Mouse (Mus musculus): ENCODE measurements around the gene Ndufa11. TPM values are rescaled to one million over a fixed set of nuclear protein-coding genes. Genes with fewer than 3 reads are reported as not detected.

The Ndufa11 gene
- polyA plus RNA-seq, 1 experiment from 2014 or later: 426 TPM

DNA sequence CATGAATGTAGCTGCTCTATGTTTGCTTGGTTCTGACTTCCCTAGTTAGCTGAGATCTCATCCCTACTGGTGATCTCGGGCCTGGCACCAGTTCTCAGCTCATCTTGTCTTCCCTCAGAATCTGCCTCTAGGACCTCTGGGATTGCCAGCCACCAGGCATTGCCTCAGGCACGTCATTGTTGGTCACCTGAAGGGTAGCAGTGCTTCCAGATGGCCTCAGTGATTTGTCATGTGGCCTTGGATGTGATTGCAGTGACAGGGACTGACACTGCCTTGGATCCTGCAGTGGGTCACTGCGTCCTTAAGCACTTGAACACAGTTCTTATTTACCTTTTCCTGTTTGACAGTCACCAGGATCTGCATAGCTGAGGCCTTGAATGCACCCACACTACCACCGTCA is 35.8 kb upstream of the Ndufa11 start:
- 68% methylated on average over 4 of the region's 4 CpGs for WGBS
- TF ChIP-seq EP300 (IDR thresholded peaks at IDR 0.05) (no peak), CTCF (IDR thresholded peaks at IDR 0.05) (no peak)
- Histone ChIP-seq H3K9ac (replicated peaks; ENCODE audit: low read depth) (no peak overlapping the region), H3K4me3 (ENCODE audit: low read depth, low read length) (no peak overlapping the region), H3K27ac (ENCODE audit: low read length) (no peak overlapping the region), H3K36me3 (ENCODE audit: insufficient read depth, low read length) (peaks cover 17% of the 10 kb centered on the region), H3K4me1 (ENCODE audit: insufficient read depth, low read depth, low read length) (no peaks in the 10 kb centered on the region), H3K27me3 (replicated peaks; ENCODE audit: insufficient read depth, low read length) (no peaks in the 10 kb centered on the region), H3K4me2 (replicated peaks; ENCODE audit: low read depth, low read length) (no peak overlapping the region), H3K9me3 (ENCODE audit: low read length) (no peaks in the 10 kb centered on the region)
- ATAC-seq: no peak
- DNase-seq (ENCODE audit: low spot score): no peak

DNA sequence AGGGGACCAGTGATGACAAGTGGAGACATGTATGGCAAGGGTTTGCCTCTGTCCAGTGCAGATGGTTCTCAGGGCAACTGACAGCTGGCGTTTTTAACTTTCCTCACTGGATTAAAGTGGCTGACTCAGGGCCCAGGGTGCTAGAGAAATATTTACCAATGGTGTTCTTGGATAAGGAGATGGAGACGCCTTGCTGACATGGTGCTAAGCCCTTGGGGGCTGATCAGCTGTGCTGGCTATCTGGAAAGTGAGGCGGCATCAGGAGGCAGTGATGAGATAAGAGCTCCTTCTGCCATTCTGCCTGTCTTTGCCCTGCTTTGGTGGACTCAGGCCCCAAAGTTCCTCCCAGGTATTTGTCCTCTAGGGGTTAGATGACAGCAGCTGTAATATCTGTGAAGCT is 34.7 kb upstream of the Ndufa11 start:
- Histone ChIP-seq H3K4me3 (ENCODE audit: low read depth, low read length) (no peak overlapping the region), H3K4me1 (ENCODE audit: insufficient read depth, low read depth, low read length) (no peaks in the 10 kb centered on the region), H3K27ac (ENCODE audit: low read length) (no peak overlapping the region), H3K4me2 (replicated peaks; ENCODE audit: low read depth, low read length) (no peak overlapping the region), H3K9me3 (ENCODE audit: low read length) (no peaks in the 10 kb centered on the region), H3K9ac (replicated peaks; ENCODE audit: low read depth) (0 out of 2 replicates have a peak overlapping the region, but pooled peaks have one; percentile 8), H3K36me3 (ENCODE audit: insufficient read depth, low read length) (peaks cover 21% of the 10 kb centered on the region), H3K27me3 (replicated peaks; ENCODE audit: insufficient read depth, low read length) (no peaks in the 10 kb centered on the region)
- TF ChIP-seq EP300 (IDR thresholded peaks at IDR 0.05) (no peak), CTCF (IDR thresholded peaks at IDR 0.05) (no peak)
- WGBS: 43% methylated on average over 3 of the region's 3 CpGs
- ATAC-seq (no peak), DNase-seq (ENCODE audit: low spot score) (no peak)

DNA sequence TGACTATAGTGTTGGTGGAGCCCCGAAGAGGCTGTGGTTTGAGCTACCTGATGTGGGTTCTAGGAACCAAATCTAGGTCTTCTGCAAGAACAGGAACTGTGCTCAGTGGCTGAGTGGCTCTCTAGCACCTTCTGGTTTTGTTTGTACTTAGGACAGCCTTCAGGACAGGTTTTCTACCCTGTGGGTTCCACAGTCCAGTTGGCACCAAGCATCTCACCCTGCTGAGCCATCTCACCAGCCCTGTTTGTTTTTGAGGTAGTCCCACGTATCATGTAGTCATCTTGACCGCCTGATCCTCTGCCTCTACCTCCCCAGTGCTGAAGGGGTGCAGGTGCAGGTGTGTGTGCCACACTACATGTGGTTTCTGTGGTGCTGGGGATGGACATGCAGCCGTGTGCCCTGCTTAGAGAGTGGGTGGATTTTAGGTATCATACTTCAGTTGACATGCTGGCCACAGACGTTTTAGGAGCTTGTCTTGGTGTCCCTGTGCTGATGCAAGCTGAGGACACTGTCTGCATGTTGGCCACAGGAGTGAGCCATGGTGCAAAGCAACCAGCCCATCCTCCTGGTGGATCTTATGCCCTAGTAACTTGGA is 33.9 kb upstream of the Ndufa11 start:
- H3K27ac ChIP-seq (ENCODE audit: low read length): no peak overlapping the region
- H3K4me3 ChIP-seq (ENCODE audit: low read depth, low read length): no peak overlapping the region
- no peak for TF ChIP-seq EP300 (IDR thresholded peaks at IDR 0.05)
- TF ChIP-seq CTCF (IDR thresholded peaks at IDR 0.05): no peak
- H3K4me1 ChIP-seq (ENCODE audit: insufficient read depth, low read depth, low read length): no peaks in the 10 kb centered on the region
- ATAC-seq: no peak
- no peaks in the 10 kb centered on the region for H3K27me3 ChIP-seq (replicated peaks; ENCODE audit: insufficient read depth, low read length)
- H3K4me2 ChIP-seq (replicated peaks; ENCODE audit: low read depth, low read length): no peak overlapping the region
- H3K9me3 ChIP-seq (ENCODE audit: low read length): no peaks in the 10 kb centered on the region
- no peak for DNase-seq (ENCODE audit: low spot score)
- H3K36me3 ChIP-seq (ENCODE audit: insufficient read depth, low read length): peaks cover 23% of the 10 kb centered on the region
- no peak overlapping the region for H3K9ac ChIP-seq (replicated peaks; ENCODE audit: low read depth)
- 77% methylated on average over 5 of the region's 5 CpGs for WGBS

DNA sequence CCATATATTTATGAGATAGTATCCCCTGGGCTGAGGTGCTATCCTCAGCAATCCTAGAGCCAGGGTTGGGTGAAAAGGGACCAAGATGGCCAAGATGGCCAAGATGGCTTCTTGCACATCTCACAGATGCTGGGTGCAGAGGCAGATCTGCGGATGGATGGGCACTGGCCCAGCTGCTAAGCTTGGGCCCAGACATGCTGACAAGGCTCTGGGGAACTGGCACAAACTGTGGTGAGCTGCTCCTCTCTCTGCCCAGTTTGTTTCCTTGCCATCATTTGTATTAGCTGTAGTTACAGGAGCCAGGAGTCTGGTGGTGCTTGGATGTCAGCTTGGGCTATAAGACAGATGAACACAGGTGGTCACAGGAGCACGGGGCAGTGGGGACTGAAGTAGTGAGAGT is 32.9 kb upstream of the Ndufa11 start:
- Histone ChIP-seq H3K4me1 (ENCODE audit: insufficient read depth, low read depth, low read length) (no peaks in the 10 kb centered on the region), H3K9ac (replicated peaks; ENCODE audit: low read depth) (no peak overlapping the region), H3K4me2 (replicated peaks; ENCODE audit: low read depth, low read length) (no peak overlapping the region), H3K27ac (ENCODE audit: low read length) (no peak overlapping the region), H3K27me3 (replicated peaks; ENCODE audit: insufficient read depth, low read length) (no peaks in the 10 kb centered on the region), H3K9me3 (ENCODE audit: low read length) (no peaks in the 10 kb centered on the region), H3K4me3 (ENCODE audit: low read depth, low read length) (no peak overlapping the region), H3K36me3 (ENCODE audit: insufficient read depth, low read length) (peaks cover 24% of the 10 kb centered on the region)
- no peak for TF ChIP-seq CTCF (IDR thresholded peaks at IDR 0.05)
- TF ChIP-seq EP300 (IDR thresholded peaks at IDR 0.05): no peak
- ATAC-seq: no peak
- DNase-seq (ENCODE audit: low spot score): no peak
- WGBS: 73% methylated on average over 2 of the region's 2 CpGs

DNA sequence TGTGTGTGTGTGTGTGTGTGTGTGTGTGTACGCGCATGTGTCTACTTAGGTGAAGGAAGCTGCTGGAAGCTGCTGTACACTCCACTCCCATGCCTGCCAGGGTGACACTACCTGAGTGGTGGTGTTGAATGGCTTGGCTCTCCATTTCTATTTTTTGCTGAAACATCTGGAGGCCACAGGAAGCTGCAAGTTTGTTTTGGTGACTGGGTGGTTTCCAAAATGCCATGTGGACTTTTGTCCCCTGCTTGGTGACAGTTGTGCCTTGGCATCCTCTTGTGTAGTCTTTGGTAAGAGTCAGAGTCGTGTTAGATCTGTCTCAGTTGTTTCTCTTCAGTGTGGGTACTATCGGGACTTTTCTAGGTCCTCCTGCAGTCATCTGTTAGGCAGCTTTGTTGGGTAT is 30.8 kb upstream of the Ndufa11 start:
- no peak for DNase-seq (ENCODE audit: low spot score)
- H3K27me3 ChIP-seq (replicated peaks; ENCODE audit: insufficient read depth, low read length): no peaks in the 10 kb centered on the region
- H3K9ac ChIP-seq (replicated peaks; ENCODE audit: low read depth): no peak overlapping the region
- no peaks in the 10 kb centered on the region for H3K9me3 ChIP-seq (ENCODE audit: low read length)
- no peak overlapping the region for H3K27ac ChIP-seq (ENCODE audit: low read length)
- ATAC-seq: no peak
- no peak overlapping the region for H3K4me2 ChIP-seq (replicated peaks; ENCODE audit: low read depth, low read length)
- 80% methylated on average over 2 of the region's 4 CpGs for WGBS
- TF ChIP-seq EP300 (IDR thresholded peaks at IDR 0.05) (no peak), CTCF (IDR thresholded peaks at IDR 0.05) (no peak)
- peaks cover 24% of the 10 kb centered on the region for H3K36me3 ChIP-seq (ENCODE audit: insufficient read depth, low read length)
- H3K4me1 ChIP-seq (ENCODE audit: insufficient read depth, low read depth, low read length): no peaks in the 10 kb centered on the region
- H3K4me3 ChIP-seq (ENCODE audit: low read depth, low read length): no peak overlapping the region

DNA sequence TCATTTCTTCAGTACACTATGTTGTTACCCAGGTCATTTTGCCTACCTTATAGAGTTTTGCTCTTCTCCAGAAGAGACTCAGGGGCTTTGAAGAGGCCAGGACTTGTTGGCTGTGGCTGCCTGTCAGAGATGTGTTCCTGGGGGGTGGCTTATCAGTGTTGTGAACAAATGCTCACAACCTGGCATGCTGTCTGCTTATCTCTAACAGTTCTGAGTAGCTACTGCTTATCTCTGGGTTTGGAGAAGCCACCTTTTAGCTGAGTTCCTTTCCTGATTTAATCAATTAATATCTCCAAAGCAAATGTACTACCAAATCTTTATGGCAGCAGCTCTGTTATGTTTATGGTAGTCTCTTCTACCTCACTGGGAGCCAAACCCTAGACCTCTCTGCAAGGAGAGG is 29.5 kb upstream of the Ndufa11 start:
- no peak for DNase-seq (ENCODE audit: low spot score)
- Histone ChIP-seq H3K4me2 (replicated peaks; ENCODE audit: low read depth, low read length) (no peak overlapping the region), H3K27ac (ENCODE audit: low read length) (no peak overlapping the region), H3K9ac (replicated peaks; ENCODE audit: low read depth) (no peak overlapping the region), H3K9me3 (ENCODE audit: low read length) (no peaks in the 10 kb centered on the region), H3K4me3 (ENCODE audit: low read depth, low read length) (no peak overlapping the region), H3K36me3 (ENCODE audit: insufficient read depth, low read length) (peaks cover 24% of the 10 kb centered on the region), H3K4me1 (ENCODE audit: insufficient read depth, low read depth, low read length) (no peaks in the 10 kb centered on the region), H3K27me3 (replicated peaks; ENCODE audit: insufficient read depth, low read length) (no peaks in the 10 kb centered on the region)
- ATAC-seq: no peak
- TF ChIP-seq CTCF (IDR thresholded peaks at IDR 0.05): no peak
- no peak for TF ChIP-seq EP300 (IDR thresholded peaks at IDR 0.05)

DNA sequence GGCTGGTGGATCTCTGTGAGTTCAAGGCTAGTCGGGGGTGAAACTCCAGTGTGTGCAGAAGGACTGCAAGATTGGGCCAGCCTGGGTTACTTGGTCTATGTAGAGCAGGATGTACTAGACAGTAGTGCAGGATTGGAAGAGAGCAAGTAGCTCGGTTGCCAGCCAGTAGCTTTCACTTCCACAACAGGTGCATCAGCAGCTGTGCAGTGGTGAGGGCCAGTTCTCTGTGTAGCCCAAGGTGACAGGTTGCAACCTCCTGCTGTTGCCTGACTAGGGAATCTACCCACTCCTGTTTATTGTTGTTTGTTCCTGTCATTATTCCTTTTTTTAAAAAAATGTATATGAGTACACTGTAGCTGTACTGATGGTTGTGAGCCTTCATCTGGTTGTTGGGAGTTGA is 28.9 kb upstream of the Ndufa11 start:
- no peak overlapping the region for H3K4me2 ChIP-seq (replicated peaks; ENCODE audit: low read depth, low read length)
- H3K9me3 ChIP-seq (ENCODE audit: low read length): no peaks in the 10 kb centered on the region
- no peak overlapping the region for H3K27ac ChIP-seq (ENCODE audit: low read length)
- DNase-seq (ENCODE audit: low spot score) (no peak), ATAC-seq (no peak)
- H3K27me3 ChIP-seq (replicated peaks; ENCODE audit: insufficient read depth, low read length): no peaks in the 10 kb centered on the region
- no peak overlapping the region for H3K9ac ChIP-seq (replicated peaks; ENCODE audit: low read depth)
- WGBS: 77% methylated on average over 2 of the region's 2 CpGs
- no peaks in the 10 kb centered on the region for H3K4me1 ChIP-seq (ENCODE audit: insufficient read depth, low read depth, low read length)
- H3K4me3 ChIP-seq (ENCODE audit: low read depth, low read length): no peak overlapping the region
- peaks cover 24% of the 10 kb centered on the region for H3K36me3 ChIP-seq (ENCODE audit: insufficient read depth, low read length)
- TF ChIP-seq EP300 (IDR thresholded peaks at IDR 0.05): no peak
- TF ChIP-seq CTCF (IDR thresholded peaks at IDR 0.05): no peak

Measured in lung, postnatal 0 days (tissue).